Comparison of ENCODE assay signal across 31 mouse cellular contexts in the genomic region with DNA sequence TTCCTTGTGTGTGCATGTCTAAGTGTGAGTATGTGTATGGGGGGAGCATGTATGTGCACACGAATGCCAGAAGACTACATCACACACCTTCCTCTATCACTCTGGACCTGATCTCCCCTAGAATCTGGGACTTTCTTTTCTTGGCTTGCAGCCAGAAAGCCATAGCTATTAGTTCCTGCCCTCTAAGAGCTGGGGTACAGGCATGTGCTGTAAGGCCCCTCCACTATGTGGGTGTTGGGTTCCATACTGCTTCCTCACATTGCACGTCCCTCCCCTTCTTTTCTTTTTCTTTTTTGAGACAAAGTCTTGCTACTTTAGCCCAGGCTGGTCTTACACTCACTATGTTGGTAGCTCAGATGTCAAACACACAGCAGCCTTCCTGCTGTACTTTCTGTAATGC. TPM values are rescaled to one million over a fixed set of nuclear protein-coding genes. Genes with fewer than 3 reads are reported as not detected.
"Had no signal": no experiment of that assay in that cellular context is flagged by ENCODE, and none has a peak within 500 bp of the region (broad histone marks: within the 10 kb centered on the region; RNA-seq: fewer than 3 reads in every experiment).

No protein-coding gene starts in this region.

- H3K9me3 ChIP-seq: heart, embryonic 10.5 days; heart, embryonic 12.5 days; hindbrain, embryonic 13.5 days; hindbrain, embryonic 15.5 days; kidney, embryonic 15.5 days; limb, embryonic 13.5 days; limb, embryonic 15.5 days; liver, embryonic 12.5 days had no signal

- H3K4me2 ChIP-seq: heart, embryonic 12.5 days; hindbrain, embryonic 13.5 days; hindbrain, embryonic 15.5 days; kidney, embryonic 15.5 days; limb, embryonic 13.5 days; limb, embryonic 15.5 days; liver, embryonic 12.5 days had no signal

- H3K36me3 ChIP-seq: heart, embryonic 10.5 days; heart, embryonic 12.5 days; hindbrain, embryonic 13.5 days; hindbrain, embryonic 15.5 days; kidney, embryonic 15.5 days; limb, embryonic 13.5 days; limb, embryonic 15.5 days; liver, embryonic 12.5 days had no signal

- H3K27me3 ChIP-seq: heart, embryonic 12.5 days; hindbrain, embryonic 13.5 days; hindbrain, embryonic 15.5 days; kidney, embryonic 15.5 days; limb, embryonic 13.5 days; limb, embryonic 15.5 days had no signal

- H3K9ac ChIP-seq: heart, embryonic 12.5 days; hindbrain, embryonic 13.5 days; hindbrain, embryonic 15.5 days; kidney, embryonic 15.5 days; limb, embryonic 13.5 days; limb, embryonic 15.5 days; liver, embryonic 12.5 days; liver, embryonic 14.5 days had no signal

- H3K27ac ChIP-seq: gastrocnemius, adult 2 months; heart, embryonic 10.5 days; hindbrain, embryonic 13.5 days; hindbrain, embryonic 15.5 days; hindbrain, postnatal 0 days; kidney, embryonic 15.5 days; kidney, postnatal 0 days; limb, embryonic 13.5 days; limb, embryonic 15.5 days; liver, embryonic 12.5 days; liver, embryonic 14.5 days had no signal

- DNase-seq: gastrocnemius, adult 2 months; gastrocnemius, postnatal 10 days; gastrocnemius, postnatal 25 days; heart, adult 18-20 months; heart, postnatal 10 days; heart, postnatal 36 days; kidney, adult 2 months; kidney, adult 9 months; kidney, postnatal 14 days; kidney, postnatal 36 days; layer of hippocampus, adult 9-11 months; layer of hippocampus, postnatal 36 days; left cerebral cortex, postnatal 4 days had no signal

- ATAC-seq: hindbrain, postnatal 0 days; intestine, postnatal 0 days; liver, embryonic 12.5 days had no signal

- H3K4me1 ChIP-seq: hindbrain, embryonic 13.5 days; hindbrain, embryonic 15.5 days; limb, embryonic 13.5 days; limb, embryonic 15.5 days had no signal

- H3K4me3 ChIP-seq: gastrocnemius, adult 2 months; heart, embryonic 10.5 days; heart, embryonic 12.5 days; hindbrain, embryonic 13.5 days; hindbrain, embryonic 15.5 days; kidney, embryonic 15.5 days; limb, embryonic 13.5 days; limb, embryonic 15.5 days; liver, embryonic 12.5 days had no signal

RNA-seq across cellular contexts. Expression of a gene that starts 7.8 kb away (rescaled TPM):
- polyA plus RNA-seq: heart, embryonic 10.5 days; hindbrain, embryonic 11.5 days; hindbrain, embryonic 13.5 days; hindbrain, embryonic 15.5 days; hindbrain, postnatal 0 days; intestine, embryonic 14.5 days; intestine, postnatal 0 days; kidney, embryonic 15.5 days; kidney, postnatal 0 days; large intestine, adult 2 months; limb, embryonic 11.5 days; limb, embryonic 13.5 days; limb, embryonic 15.5 days; liver, adult 2 months; liver, embryonic 12.5 days; liver, embryonic 14.5 days had no signal

RNA-seq across cellular contexts. Expression of a gene that starts 33.0 kb away (rescaled TPM):
- polyA plus RNA-seq: heart, embryonic 14.5 days; intestine, postnatal 0 days; kidney, postnatal 0 days; large intestine, adult 2 months had no signal
